Mouse (Mus musculus): ENCODE measurements around the gene Anxa2.

DNA sequence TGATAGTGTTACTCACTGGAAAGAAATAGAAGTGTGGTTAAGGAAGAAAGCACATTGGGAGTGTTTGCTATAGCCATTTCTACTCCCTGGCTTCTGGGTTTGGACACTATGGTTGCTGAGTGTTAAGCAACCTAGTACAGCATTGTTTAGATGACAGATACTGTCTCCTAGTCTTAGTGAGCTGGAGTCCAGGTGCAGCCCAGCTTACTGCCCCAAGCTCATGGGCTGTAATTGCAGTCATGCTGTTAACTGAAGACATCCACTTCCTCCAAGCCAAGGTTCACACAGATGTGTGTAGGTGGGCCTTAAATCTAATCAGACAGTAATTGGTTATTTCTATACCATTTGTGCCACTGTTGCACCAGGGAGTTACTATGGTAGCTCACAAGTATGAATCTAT lies 17.8 kb upstream of the Anxa2 start:
- TF ChIP-seq CTCF (IDR thresholded peaks at IDR 0.05) (no peak), EP300 (IDR thresholded peaks at IDR 0.05) (no peak)

All from lung, postnatal 0 days (tissue).